Mouse (Mus musculus): ENCODE data around the gene Dkk3. TPM values are rescaled to one million over a fixed set of nuclear protein-coding genes. Genes with fewer than 3 reads are reported as not detected.

Dkk3 gene
- polyA plus RNA-seq, 1 experiment from 2014 or later, result 55.0 TPM

GRCm38 (mm10) chr7:112144646-112145179 lies 14.1 kb downstream of the Dkk3 start:
- no peaks in the 10 kb centered on the region for H3K9me3 ChIP-seq (ENCODE audit: control insufficient read depth, low read length)
- H3K4me3 ChIP-seq (ENCODE audit: low read depth, low read length), result no peak overlapping the region
- ATAC-seq (ENCODE audit: low read depth) (peak; percentile 84), DNase-seq (ENCODE audit: low spot score) (peak; percentile 84)
- 0 out of 2 replicates have a peak, but pooled peaks cover 5% of the 10 kb centered on the region for H3K36me3 ChIP-seq (ENCODE audit: control insufficient read depth, insufficient read depth, low read length)
- 29% methylated on average over 11 of the region's 11 CpGs for WGBS
- H3K4me2 ChIP-seq (ENCODE audit: low read depth, low read length), result no peak overlapping the region
- no peaks in the 10 kb centered on the region for H3K27me3 ChIP-seq (replicated peaks; ENCODE audit: control insufficient read depth, insufficient read depth, low read length)
- peak overlapping the region; percentile 76 for H3K27ac ChIP-seq (replicated peaks; ENCODE audit: low read depth, low read length)
- peaks cover 34% of the 10 kb centered on the region for H3K4me1 ChIP-seq (ENCODE audit: control insufficient read depth, insufficient read depth, low read length)
- no peak overlapping the region for H3K9ac ChIP-seq (ENCODE audit: low read depth, low read length)

- peak; percentile 53; the same call in 1 of the 2 replicates for ATAC-seq (ENCODE audit: low read depth)
Observed at GRCm38 (mm10) chr7:112143978-112144377, 14.9 kb downstream of the Dkk3 start.

GRCm38 (mm10) chr7:112143090-112143500 lies 15.8 kb downstream of the Dkk3 start:
- WGBS, result 40% methylated on average over 7 of the region's 7 CpGs
- ATAC-seq (ENCODE audit: low read depth) (peak; percentile 39; the same call in 1 of the 2 replicates), DNase-seq (ENCODE audit: low spot score) (peak; percentile 72)
- Histone ChIP-seq H3K4me1 (ENCODE audit: control insufficient read depth, insufficient read depth, low read length) (peaks cover 41% of the 10 kb centered on the region), H3K27me3 (replicated peaks; ENCODE audit: control insufficient read depth, insufficient read depth, low read length) (no peaks in the 10 kb centered on the region), H3K4me3 (ENCODE audit: low read depth, low read length) (no peak overlapping the region), H3K4me2 (ENCODE audit: low read depth, low read length) (no peak overlapping the region), H3K36me3 (ENCODE audit: control insufficient read depth, insufficient read depth, low read length) (no peaks in the 10 kb centered on the region), H3K9me3 (ENCODE audit: control insufficient read depth, low read length) (no peaks in the 10 kb centered on the region), H3K27ac (replicated peaks; ENCODE audit: low read depth, low read length) (peak overlapping the region; percentile 28; the same call in 1 of the 2 replicates), H3K9ac (ENCODE audit: low read depth, low read length) (no peak overlapping the region)

More at GRCm38 (mm10) chr7:112143978-112144377, 14.9 kb downstream of the Dkk3 start:
- no peaks in the 10 kb centered on the region for H3K27me3 ChIP-seq (replicated peaks; ENCODE audit: control insufficient read depth, insufficient read depth, low read length)
- peaks cover 36% of the 10 kb centered on the region for H3K4me1 ChIP-seq (ENCODE audit: control insufficient read depth, insufficient read depth, low read length)
- no peak overlapping the region for H3K4me3 ChIP-seq (ENCODE audit: low read depth, low read length)
- H3K36me3 ChIP-seq (ENCODE audit: control insufficient read depth, insufficient read depth, low read length), result no peaks in the 10 kb centered on the region
- no peak overlapping the region for H3K9ac ChIP-seq (ENCODE audit: low read depth, low read length)
- no peaks in the 10 kb centered on the region for H3K9me3 ChIP-seq (ENCODE audit: control insufficient read depth, low read length)
- peak overlapping the region; percentile 76 for H3K27ac ChIP-seq (replicated peaks; ENCODE audit: low read depth, low read length)
- DNase-seq (ENCODE audit: low spot score), result peak; percentile 45
- no peak overlapping the region for H3K4me2 ChIP-seq (ENCODE audit: low read depth, low read length)
- WGBS, result 78% methylated on average over 4 of the region's 4 CpGs

- peak; percentile 57 for DNase-seq (ENCODE audit: low spot score)
- ATAC-seq (ENCODE audit: low read depth), result no peak
- Histone ChIP-seq H3K36me3 (ENCODE audit: control insufficient read depth, insufficient read depth, low read length) (no peaks in the 10 kb centered on the region), H3K27me3 (replicated peaks; ENCODE audit: control insufficient read depth, insufficient read depth, low read length) (no peaks in the 10 kb centered on the region), H3K4me1 (ENCODE audit: control insufficient read depth, insufficient read depth, low read length) (peaks cover 41% of the 10 kb centered on the region), H3K9ac (ENCODE audit: low read depth, low read length) (no peak overlapping the region), H3K9me3 (ENCODE audit: control insufficient read depth, low read length) (no peaks in the 10 kb centered on the region), H3K27ac (replicated peaks; ENCODE audit: low read depth, low read length) (peak overlapping the region; percentile 28; the same call in 1 of the 2 replicates), H3K4me2 (ENCODE audit: low read depth, low read length) (no peak overlapping the region), H3K4me3 (ENCODE audit: low read depth, low read length) (no peak overlapping the region)
- 26% methylated on average over 3 of the region's 3 CpGs for WGBS
Observed at GRCm38 (mm10) chr7:112142616-112143015, 16.2 kb downstream of the Dkk3 start.

GRCm38 (mm10) chr7:112140725-112141124 lies 18.1 kb downstream of the Dkk3 start:
- H3K4me3 ChIP-seq (ENCODE audit: low read depth, low read length), result no peak overlapping the region
- no peak overlapping the region for H3K4me2 ChIP-seq (ENCODE audit: low read depth, low read length)
- H3K27ac ChIP-seq (replicated peaks; ENCODE audit: low read depth, low read length), result no peak overlapping the region
- H3K4me1 ChIP-seq (ENCODE audit: control insufficient read depth, insufficient read depth, low read length), result peaks cover 41% of the 10 kb centered on the region
- no peak overlapping the region for H3K9ac ChIP-seq (ENCODE audit: low read depth, low read length)
- no peak for ATAC-seq (ENCODE audit: low read depth)
- H3K36me3 ChIP-seq (ENCODE audit: control insufficient read depth, insufficient read depth, low read length), result no peaks in the 10 kb centered on the region
- DNase-seq (ENCODE audit: low spot score), result no peak
- H3K9me3 ChIP-seq (ENCODE audit: control insufficient read depth, low read length), result no peaks in the 10 kb centered on the region
- WGBS, result 90% methylated on average over 2 of the region's 2 CpGs
- H3K27me3 ChIP-seq (replicated peaks; ENCODE audit: control insufficient read depth, insufficient read depth, low read length), result no peaks in the 10 kb centered on the region

GRCm38 (mm10) chr7:112138509-112139405 lies 20.1 kb downstream of the Dkk3 start:
- no peak for ATAC-seq (ENCODE audit: low read depth)
- DNase-seq (ENCODE audit: low spot score), result no peak
- Histone ChIP-seq H3K4me1 (ENCODE audit: control insufficient read depth, insufficient read depth, low read length) (peaks cover 26% of the 10 kb centered on the region), H3K9ac (ENCODE audit: low read depth, low read length) (no peak overlapping the region), H3K4me2 (ENCODE audit: low read depth, low read length) (no peak overlapping the region), H3K9me3 (ENCODE audit: control insufficient read depth, low read length) (no peaks in the 10 kb centered on the region), H3K4me3 (ENCODE audit: low read depth, low read length) (no peak overlapping the region), H3K27me3 (replicated peaks; ENCODE audit: control insufficient read depth, insufficient read depth, low read length) (no peaks in the 10 kb centered on the region), H3K36me3 (ENCODE audit: control insufficient read depth, insufficient read depth, low read length) (no peaks in the 10 kb centered on the region), H3K27ac (replicated peaks; ENCODE audit: low read depth, low read length) (no peak overlapping the region)
- WGBS, result 65% methylated on average over 11 of the region's 11 CpGs

- no peaks in the 10 kb centered on the region for H3K36me3 ChIP-seq (ENCODE audit: control insufficient read depth, insufficient read depth, low read length)
- H3K4me2 ChIP-seq (ENCODE audit: low read depth, low read length), result no peak overlapping the region
- no peak for DNase-seq (ENCODE audit: low spot score)
- no peak overlapping the region for H3K4me3 ChIP-seq (ENCODE audit: low read depth, low read length)
- H3K9ac ChIP-seq (ENCODE audit: low read depth, low read length), result no peak overlapping the region
- ATAC-seq (ENCODE audit: low read depth), result no peak
- H3K27me3 ChIP-seq (replicated peaks; ENCODE audit: control insufficient read depth, insufficient read depth, low read length), result no peaks in the 10 kb centered on the region
- no peaks in the 10 kb centered on the region for H3K9me3 ChIP-seq (ENCODE audit: control insufficient read depth, low read length)
- H3K4me1 ChIP-seq (ENCODE audit: control insufficient read depth, insufficient read depth, low read length), result peaks cover 20% of the 10 kb centered on the region
- 62% methylated on average over 7 of the region's 7 CpGs for WGBS
- H3K27ac ChIP-seq (replicated peaks; ENCODE audit: low read depth, low read length), result no peak overlapping the region
Observed at GRCm38 (mm10) chr7:112138168-112138508, 20.7 kb downstream of the Dkk3 start.

- peaks cover 7% of the 10 kb centered on the region; the same call in 1 of the 2 replicates for H3K4me1 ChIP-seq (ENCODE audit: control insufficient read depth, insufficient read depth, low read length)
- H3K4me3 ChIP-seq (ENCODE audit: low read depth, low read length), result no peak overlapping the region
- DNase-seq (ENCODE audit: low spot score), result no peak
- H3K9me3 ChIP-seq (ENCODE audit: control insufficient read depth, low read length), result no peaks in the 10 kb centered on the region
- H3K27me3 ChIP-seq (replicated peaks; ENCODE audit: control insufficient read depth, insufficient read depth, low read length), result no peaks in the 10 kb centered on the region
- H3K9ac ChIP-seq (ENCODE audit: low read depth, low read length), result no peak overlapping the region
- H3K36me3 ChIP-seq (ENCODE audit: control insufficient read depth, insufficient read depth, low read length), result no peaks in the 10 kb centered on the region
- no peak for ATAC-seq (ENCODE audit: low read depth)
- no peak overlapping the region for H3K27ac ChIP-seq (replicated peaks; ENCODE audit: low read depth, low read length)
- no peak overlapping the region for H3K4me2 ChIP-seq (ENCODE audit: low read depth, low read length)
- 78% methylated on average over 5 of the region's 5 CpGs for WGBS
Observed at GRCm38 (mm10) chr7:112136537-112136936, 22.3 kb downstream of the Dkk3 start.
